Mouse (Mus musculus) right cerebral cortex, postnatal 4 days (tissue): ENCODE data around the gene Cdk6.
"Not testable (repeated sequence)": the region's sequence is repeated elsewhere in the genome, so short reads cannot be mapped to it uniquely, and the experiment has no call there.

ENCODE experiments used
- DNase-seq: peaks from one replicate; pipeline ENCODE4 v3.0.0-alpha.2; 2022

The Cdk6 gene

GRCm38 (mm10) chr5:3349393-3349792 is 8.1 kb downstream of the Cdk6 start:
- DNase-seq = not testable (repeated sequence)

- not testable (repeated sequence) for DNase-seq
These were observed 10.6 kb downstream of the Cdk6 start for GRCm38 (mm10) chr5:3351836-3352235.

- no peak for DNase-seq
These were observed 11.0 kb downstream of the Cdk6 start for GRCm38 (mm10) chr5:3352314-3352713.

- no peak for DNase-seq
These were observed 11.5 kb downstream of the Cdk6 start for GRCm38 (mm10) chr5:3352827-3353226.

GRCm38 (mm10) chr5:3354307-3354706 is 13.0 kb downstream of the Cdk6 start:
- no peak for DNase-seq

GRCm38 (mm10) chr5:3355032-3355536 is 13.8 kb downstream of the Cdk6 start:
- DNase-seq = no peak

GRCm38 (mm10) chr5:3355560-3356260 is 14.4 kb downstream of the Cdk6 start:
- DNase-seq = no peak

- no peak for DNase-seq
These were observed 15.0 kb downstream of the Cdk6 start for GRCm38 (mm10) chr5:3356261-3356778.

- DNase-seq = no peak
These were observed 16.2 kb downstream of the Cdk6 start for GRCm38 (mm10) chr5:3357496-3357895.

- DNase-seq = no peak
These were observed 17.6 kb downstream of the Cdk6 start for GRCm38 (mm10) chr5:3358687-3359520.

GRCm38 (mm10) chr5:3359914-3360313 is 18.6 kb downstream of the Cdk6 start:
- DNase-seq = no peak

GRCm38 (mm10) chr5:3361252-3361651 is 20.0 kb downstream of the Cdk6 start:
- no peak for DNase-seq

- no peak for DNase-seq
These were observed 20.8 kb downstream of the Cdk6 start for GRCm38 (mm10) chr5:3362111-3362510.

GRCm38 (mm10) chr5:3363036-3363983 is 22.0 kb downstream of the Cdk6 start:
- DNase-seq = no peak

GRCm38 (mm10) chr5:3367045-3367444 is 25.8 kb downstream of the Cdk6 start:
- DNase-seq = no peak

GRCm38 (mm10) chr5:3369317-3369716 is 28.0 kb downstream of the Cdk6 start:
- no peak for DNase-seq

GRCm38 (mm10) chr5:3371212-3371611 is 29.9 kb downstream of the Cdk6 start:
- no peak for DNase-seq

GRCm38 (mm10) chr5:3373170-3373569 is 31.9 kb downstream of the Cdk6 start:
- DNase-seq = no peak

GRCm38 (mm10) chr5:3374763-3375162 is 33.5 kb downstream of the Cdk6 start:
- DNase-seq = no peak

- DNase-seq = no peak
These were observed 34.9 kb downstream of the Cdk6 start for GRCm38 (mm10) chr5:3376167-3376566.

GRCm38 (mm10) chr5:3379252-3379651 is 38.0 kb downstream of the Cdk6 start:
- no peak for DNase-seq

GRCm38 (mm10) chr5:3380692-3381233 is 39.5 kb downstream of the Cdk6 start:
- DNase-seq = no peak
